Mouse (Mus musculus): Measurements from ENCODE around the gene Mcub. TPM values are rescaled to one million over a fixed set of nuclear protein-coding genes. Genes with fewer than 3 reads are reported as not detected.

Gene Mcub
- total RNA-seq, 1 experiment: 0.54 TPM

- Histone ChIP-seq H3K36me3 (ENCODE audit: control insufficient read depth, insufficient read depth, low read length, poor library complexity, severe bottlenecking) (peaks cover 19% of the 10 kb centered on the region; the same call in 1 of the 2 replicates), H3K4me1 (ENCODE audit: control insufficient read depth in 2 of 2, insufficient read depth in 2 of 2, low read length in 2 of 2, poor library complexity in 1 of 2) (peaks cover 0 to 3% of the 10 kb centered on the region in 2 experiments; a peak in 2 of 4 replicates), H3K4me3 (ENCODE audit: insufficient read depth in 1 of 2, low read depth in 1 of 2, low read length in 2 of 2, poor library complexity in 1 of 2, severe bottlenecking in 1 of 2) (no peak overlapping the region), H3K27ac (ENCODE audit: insufficient read depth, low read depth, low read length, poor library complexity, severe bottlenecking) (no peak overlapping the region), H3K9me3 (ENCODE audit: control insufficient read depth, insufficient read depth, low read depth, low read length) (no peaks in the 10 kb centered on the region), H3K9ac (ENCODE audit: insufficient read depth, low read depth, low read length, poor library complexity, severe bottlenecking) (no peak overlapping the region)
- no peak for DNase-seq (ENCODE audit: low read depth, low spot score)
- in situ Hi-C loops (cut with MboI; ENCODE audit: low sequenced_read_pairs in 2 of 2, unreplicated experiment in 2 of 2): no loop called here
- TF ChIP-seq ZNF384 (IDR thresholded peaks at IDR 0.05; ENCODE audit: low read depth, low read length): no peak
- no peak for TF ChIP-seq HCFC1 (IDR thresholded peaks at IDR 0.05; ENCODE audit: borderline replicate concordance, insufficient read depth, low read length)
- no peak for TF ChIP-seq CHD2 (IDR thresholded peaks at IDR 0.05; ENCODE audit: low read depth, low read length)
- TF ChIP-seq MAFK (IDR thresholded peaks at IDR 0.05; ENCODE audit: insufficient read depth, low read depth, low read length): no peak
- TF ChIP-seq ZC3H11A (IDR thresholded peaks at IDR 0.05; ENCODE audit: borderline replicate concordance, low read depth, low read length): no peak
Observed at GRCm38 (mm10) chr3:129893143-129893542, 76.9 kb downstream of the Mcub start.

GRCm38 (mm10) chr3:129892003-129892402 is 78.0 kb downstream of the Mcub start:
- Histone ChIP-seq H3K27ac (ENCODE audit: insufficient read depth, low read depth, low read length, poor library complexity, severe bottlenecking) (no peak overlapping the region), H3K9me3 (ENCODE audit: control insufficient read depth, insufficient read depth, low read depth, low read length) (no peaks in the 10 kb centered on the region), H3K4me1 (ENCODE audit: control insufficient read depth in 2 of 2, insufficient read depth in 2 of 2, low read length in 2 of 2, poor library complexity in 1 of 2) (peaks cover 0 to 7% of the 10 kb centered on the region in 2 experiments; a peak in 2 of 4 replicates), H3K9ac (ENCODE audit: insufficient read depth, low read depth, low read length, poor library complexity, severe bottlenecking) (no peak overlapping the region), H3K4me3 (ENCODE audit: insufficient read depth in 1 of 2, low read depth in 1 of 2, low read length in 2 of 2, poor library complexity in 1 of 2, severe bottlenecking in 1 of 2) (no peak overlapping the region), H3K36me3 (ENCODE audit: control insufficient read depth, insufficient read depth, low read length, poor library complexity, severe bottlenecking) (peaks cover 19% of the 10 kb centered on the region; the same call in 1 of the 2 replicates)
- TF ChIP-seq MAFK (IDR thresholded peaks at IDR 0.05; ENCODE audit: insufficient read depth, low read depth, low read length) (no peak), CHD2 (IDR thresholded peaks at IDR 0.05; ENCODE audit: low read depth, low read length) (no peak), HCFC1 (IDR thresholded peaks at IDR 0.05; ENCODE audit: borderline replicate concordance, insufficient read depth, low read length) (no peak)
- in situ Hi-C loops (cut with MboI; ENCODE audit: low sequenced_read_pairs in 2 of 2, unreplicated experiment in 2 of 2): no loop called here
- DNase-seq (ENCODE audit: low read depth, low spot score): no peak

GRCm38 (mm10) chr3:129887779-129888517 is 82.1 kb downstream of the Mcub start:
- no peak overlapping the region for H3K9ac ChIP-seq (ENCODE audit: insufficient read depth, low read depth, low read length, poor library complexity, severe bottlenecking)
- no peak overlapping the region for H3K27ac ChIP-seq (ENCODE audit: insufficient read depth, low read depth, low read length, poor library complexity, severe bottlenecking)
- no peak for DNase-seq (ENCODE audit: low read depth, low spot score)
- TF ChIP-seq ZNF384 (IDR thresholded peaks at IDR 0.05; ENCODE audit: low read depth, low read length) (no peak), ZC3H11A (IDR thresholded peaks at IDR 0.05; ENCODE audit: borderline replicate concordance, low read depth, low read length) (no peak), CHD2 (IDR thresholded peaks at IDR 0.05; ENCODE audit: low read depth, low read length) (no peak), MAFK (IDR thresholded peaks at IDR 0.05; ENCODE audit: insufficient read depth, low read depth, low read length) (no peak), HCFC1 (IDR thresholded peaks at IDR 0.05; ENCODE audit: borderline replicate concordance, insufficient read depth, low read length) (no peak)
- H3K36me3 ChIP-seq (ENCODE audit: control insufficient read depth, insufficient read depth, low read length, poor library complexity, severe bottlenecking): peaks cover 13% of the 10 kb centered on the region; the same call in 1 of the 2 replicates
- no peaks in the 10 kb centered on the region for H3K9me3 ChIP-seq (ENCODE audit: control insufficient read depth, insufficient read depth, low read depth, low read length)
- H3K4me1 ChIP-seq (ENCODE audit: control insufficient read depth in 2 of 2, insufficient read depth in 2 of 2, low read length in 2 of 2, poor library complexity in 1 of 2): peaks cover 0 to 10% of the 10 kb centered on the region in 2 experiments; a peak in 2 of 4 replicates
- H3K4me3 ChIP-seq (ENCODE audit: insufficient read depth in 1 of 2, low read depth in 1 of 2, low read length in 2 of 2, poor library complexity in 1 of 2, severe bottlenecking in 1 of 2): no peak overlapping the region
- in situ Hi-C loops (cut with MboI; ENCODE audit: low sequenced_read_pairs in 2 of 2, unreplicated experiment in 2 of 2): no loop called here

GRCm38 (mm10) chr3:129886430-129886829 is 83.6 kb downstream of the Mcub start:
- Histone ChIP-seq H3K9me3 (ENCODE audit: control insufficient read depth, insufficient read depth, low read depth, low read length) (no peaks in the 10 kb centered on the region), H3K36me3 (ENCODE audit: control insufficient read depth, insufficient read depth, low read length, poor library complexity, severe bottlenecking) (peaks cover 7% of the 10 kb centered on the region; the same call in 1 of the 2 replicates), H3K4me1 (ENCODE audit: control insufficient read depth in 2 of 2, insufficient read depth in 2 of 2, low read length in 2 of 2, poor library complexity in 1 of 2) (peaks cover 0 to 10% of the 10 kb centered on the region in 2 experiments; a peak in 2 of 4 replicates), H3K4me3 (ENCODE audit: insufficient read depth in 1 of 2, low read depth in 1 of 2, low read length in 2 of 2, poor library complexity in 1 of 2, severe bottlenecking in 1 of 2) (no peak overlapping the region), H3K27ac (ENCODE audit: insufficient read depth, low read depth, low read length, poor library complexity, severe bottlenecking) (no peak overlapping the region), H3K9ac (ENCODE audit: insufficient read depth, low read depth, low read length, poor library complexity, severe bottlenecking) (no peak overlapping the region)
- TF ChIP-seq HCFC1 (IDR thresholded peaks at IDR 0.05; ENCODE audit: borderline replicate concordance, insufficient read depth, low read length) (no peak), ZC3H11A (IDR thresholded peaks at IDR 0.05; ENCODE audit: borderline replicate concordance, low read depth, low read length) (no peak), CHD2 (IDR thresholded peaks at IDR 0.05; ENCODE audit: low read depth, low read length) (no peak), MAFK (IDR thresholded peaks at IDR 0.05; ENCODE audit: insufficient read depth, low read depth, low read length) (no peak), ZNF384 (IDR thresholded peaks at IDR 0.05; ENCODE audit: low read depth, low read length) (no peak)
- in situ Hi-C loops (cut with MboI; ENCODE audit: low sequenced_read_pairs in 2 of 2, unreplicated experiment in 2 of 2): no loop called here
- DNase-seq (ENCODE audit: low read depth, low spot score): no peak

Data from ES-E14 (cell line).